Mouse (Mus musculus): ENCODE results near the gene Hoxb4. TPM values are rescaled to one million over a fixed set of nuclear protein-coding genes. Genes with fewer than 3 reads are reported as not detected.
A peak's percentile ranks its signal among the peaks of the same experiment; 100 is the strongest.

Hoxb4 gene
- polyA plus RNA-seq, 1 experiment from 2014 or later, result 0.56 TPM

- Histone ChIP-seq H3K4me1 (replicated peaks) (no peaks in the 10 kb centered on the region; the same call in 1 of the 2 replicates), H3K9ac (replicated peaks) (no peak overlapping the region), H3K9me3 (peaks cover 5% of the 10 kb centered on the region; the same call in 1 of the 2 replicates), H3K36me3 (no peaks in the 10 kb centered on the region), H3K4me2 (no peak overlapping the region), H3K27ac (no peak overlapping the region), H3K4me3 (replicated peaks) (no peak overlapping the region), H3K27me3 (peaks cover 76% of the 10 kb centered on the region)
- 5% methylated on average over 5 of the region's 5 CpGs for WGBS
- ATAC-seq (ENCODE audit: insufficient number of reproducible peaks, insufficient read depth, low FRiP score, low TSS enrichment, low read depth), result no peak
Measured at GRCm38 (mm10) chr11:96363807-96364206, 45.7 kb downstream of the Hoxb4 start.

- Histone ChIP-seq H3K36me3 (no peaks in the 10 kb centered on the region), H3K27ac (no peak within 1 kb of the TSS), H3K4me1 (replicated peaks) (no peaks in the 10 kb centered on the region; the same call in 1 of the 2 replicates), H3K27me3 (peaks cover 92% of the 10 kb centered on the region), H3K4me3 (replicated peaks) (peak within 1 kb of the TSS; percentile 6; the same call in 1 of the 2 replicates), H3K4me2 (peak within 1 kb of the TSS; percentile 28), H3K9ac (replicated peaks) (no peak within 1 kb of the TSS), H3K9me3 (no peaks in the 10 kb centered on the region)
- ATAC-seq (ENCODE audit: insufficient number of reproducible peaks, insufficient read depth, low FRiP score, low TSS enrichment, low read depth), result no peak
- WGBS, result 2% methylated on average over 26 of the region's 26 CpGs
Measured at GRCm38 (mm10) chr11:96365441-96366091, 47.5 kb downstream of the Hoxb4 start, which contains the start of gene Hoxb1. TSS of gene Hoxb1 (plus strand) at chr11:96365752.

DNA sequence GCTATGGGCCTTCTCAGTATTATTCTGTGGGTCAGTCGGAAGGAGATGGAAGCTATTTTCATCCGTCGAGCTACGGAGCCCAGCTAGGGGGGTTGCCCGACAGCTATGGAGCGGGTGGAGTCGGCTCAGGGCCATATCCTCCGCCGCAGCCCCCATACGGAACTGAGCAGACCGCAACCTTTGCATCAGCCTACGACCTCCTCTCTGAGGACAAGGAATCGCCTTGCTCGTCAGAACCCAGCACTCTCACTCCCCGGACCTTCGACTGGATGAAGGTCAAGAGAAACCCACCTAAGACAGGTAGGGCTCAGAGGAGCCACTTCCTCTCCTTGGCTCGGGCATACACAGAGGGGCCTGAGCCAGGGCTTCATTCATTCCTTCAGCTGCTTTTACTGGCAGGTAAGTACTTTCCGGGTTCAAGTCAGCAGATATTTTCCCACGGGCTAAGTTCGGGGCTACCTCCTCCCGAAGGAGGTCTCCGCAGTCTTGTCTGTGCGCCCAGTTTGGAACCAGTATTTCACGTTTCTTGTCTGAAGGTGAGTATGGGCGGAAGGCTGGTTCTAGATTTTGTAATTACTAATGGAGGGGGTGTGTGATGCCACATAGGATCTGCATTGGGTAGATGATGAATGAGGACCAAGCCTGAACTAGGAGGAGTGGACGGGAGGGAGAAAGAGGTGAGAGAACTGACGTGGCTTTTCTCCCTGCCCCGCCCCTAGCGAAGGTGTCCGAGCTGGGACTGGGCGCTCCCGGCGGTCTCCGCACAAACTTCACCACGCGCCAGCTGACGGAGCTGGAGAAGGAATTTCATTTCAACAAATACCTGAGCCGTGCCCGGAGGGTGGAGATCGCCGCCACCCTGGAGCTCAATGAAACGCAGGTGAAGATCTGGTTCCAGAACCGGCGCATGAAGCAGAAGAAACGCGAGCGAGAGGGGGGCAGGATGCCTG, 48.3 kb downstream of the Hoxb4 start:
- no peaks in the 10 kb centered on the region; the same call in 1 of the 2 replicates for H3K4me1 ChIP-seq (replicated peaks)
- peak overlapping the region; percentile 28 for H3K4me2 ChIP-seq

GRCm38 (mm10) chr11:96367141-96367540, 49.1 kb downstream of the Hoxb4 start:
- no peak for ATAC-seq (ENCODE audit: insufficient number of reproducible peaks, insufficient read depth, low FRiP score, low TSS enrichment, low read depth)
- Histone ChIP-seq H3K9ac (replicated peaks) (no peak overlapping the region), H3K4me2 (peak overlapping the region; percentile 28; the same call in 1 of the 2 replicates)

More for the DNA sequence above, 48.3 kb downstream of the Hoxb4 start:
- WGBS, result 1% methylated on average over 47 of the region's 47 CpGs
- Histone ChIP-seq H3K4me3 (replicated peaks) (peak overlapping the region; percentile 6; the same call in 1 of the 2 replicates), H3K9ac (replicated peaks) (no peak overlapping the region), H3K27me3 (peaks cover 96% of the 10 kb centered on the region), H3K27ac (no peak overlapping the region), H3K36me3 (no peaks in the 10 kb centered on the region), H3K9me3 (no peaks in the 10 kb centered on the region)
- ATAC-seq (ENCODE audit: insufficient number of reproducible peaks, insufficient read depth, low FRiP score, low TSS enrichment, low read depth), result no peak

GRCm38 (mm10) chr11:96368686-96369085, 50.6 kb downstream of the Hoxb4 start:
- peaks cover 96% of the 10 kb centered on the region for H3K27me3 ChIP-seq
- no peak for ATAC-seq (ENCODE audit: insufficient number of reproducible peaks, insufficient read depth, low FRiP score, low TSS enrichment, low read depth)
- 12% methylated on average over 5 of the region's 5 CpGs for WGBS
- no peak overlapping the region for H3K4me2 ChIP-seq
- H3K9me3 ChIP-seq, result no peaks in the 10 kb centered on the region
- no peak overlapping the region for H3K4me3 ChIP-seq (replicated peaks)
- H3K4me1 ChIP-seq (replicated peaks), result no peaks in the 10 kb centered on the region; the same call in 1 of the 2 replicates
- no peak overlapping the region for H3K27ac ChIP-seq
- no peak overlapping the region for H3K9ac ChIP-seq (replicated peaks)
- no peaks in the 10 kb centered on the region for H3K36me3 ChIP-seq

More at GRCm38 (mm10) chr11:96367141-96367540, 49.1 kb downstream of the Hoxb4 start:
- H3K27me3 ChIP-seq, result peaks cover 95% of the 10 kb centered on the region
- no peak overlapping the region for H3K27ac ChIP-seq
- no peak overlapping the region for H3K4me3 ChIP-seq (replicated peaks)
- H3K36me3 ChIP-seq, result no peaks in the 10 kb centered on the region
- H3K9me3 ChIP-seq, result no peaks in the 10 kb centered on the region
- WGBS, result 10% methylated on average over 6 of the region's 6 CpGs
- no peaks in the 10 kb centered on the region; the same call in 1 of the 2 replicates for H3K4me1 ChIP-seq (replicated peaks)

DNA sequence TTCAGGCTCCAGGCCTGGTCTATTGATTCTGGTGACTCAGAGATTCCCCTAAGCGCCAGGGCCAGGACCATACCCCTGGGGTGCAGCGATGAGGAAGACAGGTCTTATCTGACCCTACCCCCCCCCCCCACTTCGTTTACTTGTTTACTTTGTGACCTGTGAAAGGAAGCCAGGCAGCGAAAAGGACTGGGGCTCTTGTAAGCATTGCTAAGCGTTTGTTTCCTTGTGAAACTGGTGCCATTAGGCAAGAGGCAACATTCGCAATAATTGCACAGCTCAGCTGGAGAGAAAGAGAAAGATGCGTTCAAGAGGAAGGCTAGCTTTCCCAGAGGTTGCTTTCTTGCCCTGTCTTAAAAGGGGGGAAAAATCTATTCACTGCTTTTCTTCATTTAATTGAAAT, 51.1 kb downstream of the Hoxb4 start:
- WGBS, result 21% methylated on average over 7 of the region's 7 CpGs
- Histone ChIP-seq H3K4me2 (no peak overlapping the region), H3K36me3 (no peaks in the 10 kb centered on the region), H3K27me3 (peaks cover 96% of the 10 kb centered on the region), H3K4me1 (replicated peaks) (no peaks in the 10 kb centered on the region; the same call in 1 of the 2 replicates), H3K9ac (replicated peaks) (no peak overlapping the region), H3K27ac (no peak overlapping the region), H3K9me3 (no peaks in the 10 kb centered on the region), H3K4me3 (replicated peaks) (no peak overlapping the region)
- no peak for ATAC-seq (ENCODE audit: insufficient number of reproducible peaks, insufficient read depth, low FRiP score, low TSS enrichment, low read depth)

MicroRNAs within 50 kb of the gene (microRNA counts, 519-probe panel; counts per million panel counts)
- 4,714 counts per million, percentile 40 among the panel's probes with 10 or more counts for microRNA mmu-miR-10a

Small RNAs within 50 kb of the gene (microRNA-seq; reads per million reads assigned to microRNA genes)
- 8,302 reads per million, percentile 94 among the genes with 10 or more reads in this experiment for gene Mir10a

Other genes with a start within 250 kb of the Hoxb4 start
- 492 and 507 TPM in 2 replicates for gene Atp5g1, start 242.6 kb upstream of the Hoxb4 start, polyA plus RNA-seq (2016; fragmentation: Nextera tagmentation; extraction: Ambion mirVana)
- not detected in 2 replicates for gene Calcoco2, start 206.3 kb upstream of the Hoxb4 start, polyA plus RNA-seq (2016; fragmentation: Nextera tagmentation; extraction: Ambion mirVana)
- gene Ttll6, start 184.5 kb upstream of the Hoxb4 start, polyA plus RNA-seq (2016; fragmentation: Nextera tagmentation; extraction: Ambion mirVana), result not detected in 2 replicates
- not detected in 2 replicates for gene Hoxb13, start 124.0 kb upstream of the Hoxb4 start, polyA plus RNA-seq (2016; fragmentation: Nextera tagmentation; extraction: Ambion mirVana)
- 1.0 and 1.3 TPM in 2 replicates for gene Hoxb9, start 46.8 kb upstream of the Hoxb4 start, polyA plus RNA-seq (2016; fragmentation: Nextera tagmentation; extraction: Ambion mirVana)
- gene Hoxb8, start 36.4 kb upstream of the Hoxb4 start, polyA plus RNA-seq (2016; fragmentation: Nextera tagmentation; extraction: Ambion mirVana), result 0.24 and 0.40 TPM in 2 replicates
- 1.8 and 2.1 TPM in 2 replicates for gene Hoxb7, start 31.6 kb upstream of the Hoxb4 start, polyA plus RNA-seq (2016; fragmentation: Nextera tagmentation; extraction: Ambion mirVana)
- 1.0 and 1.1 TPM in 2 replicates for gene Hoxb6, start 25.8 kb upstream of the Hoxb4 start, polyA plus RNA-seq (2016; fragmentation: Nextera tagmentation; extraction: Ambion mirVana)
- gene Hoxb5, start 14.9 kb upstream of the Hoxb4 start, polyA plus RNA-seq (2016; fragmentation: Nextera tagmentation; extraction: Ambion mirVana), result 0.83 and 2.1 TPM in 2 replicates
- gene Hoxb3, start 5.1 kb downstream of the Hoxb4 start, polyA plus RNA-seq (2016; fragmentation: Nextera tagmentation; extraction: Ambion mirVana), result 0.55 and 0.68 TPM in 2 replicates
- gene Hoxb2, start 32.3 kb downstream of the Hoxb4 start, polyA plus RNA-seq (2016; fragmentation: Nextera tagmentation; extraction: Ambion mirVana), result 5.1 and 6.0 TPM in 2 replicates
- gene Hoxb1, start 47.5 kb downstream of the Hoxb4 start, polyA plus RNA-seq (2016; fragmentation: Nextera tagmentation; extraction: Ambion mirVana), result not detected in 2 replicates
- gene Skap1, start 146.3 kb downstream of the Hoxb4 start, polyA plus RNA-seq (2016; fragmentation: Nextera tagmentation; extraction: Ambion mirVana), result 0.31 and 0.37 TPM in 2 replicates

Measured in limb, embryonic 12.5 days (tissue).